8 mouse cellular contexts compared by ENCODE assay signal in genomic region chr19:57066313-57066712, GRCm38 (mm10). TPM values are rescaled to one million over a fixed set of nuclear protein-coding genes. Genes with fewer than 3 reads are reported as not detected.
DNase-seq lines count a peak whose midpoint lies in the region; ATAC-seq lines count a peak whose summit lies in the region.

No protein-coding gene starts in this region.

- intact Hi-C loops in left cerebral cortex, postnatal 4 days (cut with DNase I): loop anchor here (10.0 kb wide), 2 partner anchors 68 to 258 kb away; no protein-coding TSS in a partner anchor

- no peaks in the 10 kb centered on the region for H3K4me1 ChIP-seq in embryonic facial prominence, embryonic 11.5 days (ENCODE audit: control insufficient read depth, insufficient read depth, low read length)

- no peak overlapping the region for H3K4me3 ChIP-seq in embryonic facial prominence, embryonic 11.5 days (ENCODE audit: low read depth, low read length)

- DNase-seq in testis, postnatal 10 days (ENCODE audit: low spot score): peak; percentile 76
- no peak for DNase-seq in testis, postnatal 14 days (ENCODE audit: low spot score)
- peak; percentile 80 for DNase-seq in adrenal gland, postnatal 14 days
- peak; percentile 75 for DNase-seq in embryonic facial prominence, embryonic 11.5 days (ENCODE audit: low spot score)
- peak; percentile 64 for DNase-seq in hindlimb bud, embryonic 11.5 days (ENCODE audit: extremely low spot score, low read depth, low spot score)
- DNase-seq in left cerebral cortex, postnatal 4 days: peak; percentile 68
- DNase-seq in thymus, postnatal 36 days: peak; percentile 59 to 64

- H3K27ac ChIP-seq in embryonic facial prominence, embryonic 11.5 days (replicated peaks; ENCODE audit: low read depth, low read length): no peak overlapping the region

- no peak overlapping the region for H3K4me2 ChIP-seq in embryonic facial prominence, embryonic 11.5 days (ENCODE audit: low read depth, low read length)

- no peaks in the 10 kb centered on the region for H3K9me3 ChIP-seq in embryonic facial prominence, embryonic 11.5 days (replicated peaks; ENCODE audit: control insufficient read depth, low read length)

- H3K36me3 ChIP-seq in embryonic facial prominence, embryonic 11.5 days (replicated peaks; ENCODE audit: control insufficient read depth, insufficient read depth, low read depth, low read length): no peaks in the 10 kb centered on the region

- H3K9ac ChIP-seq in embryonic facial prominence, embryonic 11.5 days (replicated peaks; ENCODE audit: low read length): no peak overlapping the region

- H3K27me3 ChIP-seq in embryonic facial prominence, embryonic 11.5 days (ENCODE audit: control insufficient read depth, insufficient read depth, low read length): no peaks in the 10 kb centered on the region

- WGBS in embryonic facial prominence, embryonic 11.5 days: 30% methylated on average over 3 of the region's 3 CpGs

- no peak for ATAC-seq in embryonic facial prominence, embryonic 11.5 days (replicated peaks; ENCODE audit: insufficient number of reproducible peaks, low FRiP score, low TSS enrichment, low read depth)
- ATAC-seq in neutrophil, adult 5-6 weeks (ENCODE audit: extremely low read depth, insufficient number of reproducible peaks, low FRiP score, poor library complexity, severe bottlenecking): peak; percentile 63; the same call in 1 of the 2 replicates

RNA-seq across cellular contexts. Expression of gene Afap1l2, which starts 58.3 kb away (rescaled TPM):
- 15.2 and 17.3 TPM in 2 replicates for total RNA-seq in adrenal gland, postnatal 14 days (2021)
- 5.5 and 7.8 TPM in 2 replicates for polyA plus RNA-seq in embryonic facial prominence, embryonic 11.5 days (2014; fragmentation: Nextera tagmentation; extraction: Ambion mirVana)
- 10 to 100 TPM; 13.6 TPM for total RNA-seq in left cerebral cortex, postnatal 4 days (2021)
- not detected in 2 replicates for total RNA-seq in neutrophil, adult 5-6 weeks (2017)

Comparison
In these comparisons a context has a peak if more than half of its experiments do, and no peak if none do; other contexts are left out.
1. RNA of gene Afap1l2, which starts 58.3 kb away (total RNA-seq): 15.2 to 17.3 TPM in adrenal gland, postnatal 14 days and 13.6 TPM in left cerebral cortex, postnatal 4 days; not detected in neutrophil, adult 5-6 weeks; every median in the first group is over 10 times any median in the second.